Mouse (Mus musculus): ENCODE data around the gene Olfr1167.
"Not testable (repeated sequence)": the region's sequence is repeated elsewhere in the genome, so short reads cannot be mapped to it uniquely, and the experiment has no call there.

The Olfr1167 gene

GRCm38 (mm10) chr2:88155093-88155492 is at the start of gene Olfr1167:
TSS of gene Olfr1167 (minus strand) at chr2:88155193.
- in situ Hi-C loops (cut with MboI; ENCODE audit: low pct_unique_long_range_greater_than_20kb in 1 of 2, low sequenced_read_pairs in 2 of 2, unreplicated experiment in 1 of 2), result not testable (repeated sequence)

- in situ Hi-C loops (cut with MboI; ENCODE audit: low pct_unique_long_range_greater_than_20kb in 1 of 2, low sequenced_read_pairs in 2 of 2, unreplicated experiment in 1 of 2), result no loop called here
Observed at GRCm38 (mm10) chr2:88181580-88181979, 26.6 kb upstream of the Olfr1167 start, which contains the start of gene Olfr1168. TSS of gene Olfr1168 (plus strand) at chr2:88181880.

GRCm38 (mm10) chr2:88128172-88128571 is 26.8 kb downstream of the Olfr1167 start, which contains the start of gene Olfr1166:
TSS of gene Olfr1166 (minus strand) at chr2:88128272.
- in situ Hi-C loops (cut with MboI; ENCODE audit: low pct_unique_long_range_greater_than_20kb in 1 of 2, low sequenced_read_pairs in 2 of 2, unreplicated experiment in 1 of 2), result no loop called here

Data from mouse embryonic stem cell (cell line).